Mouse (Mus musculus) Patski (cell line): Measurements from ENCODE around the gene Dusp3. TPM values are rescaled to one million over a fixed set of nuclear protein-coding genes. Genes with fewer than 3 reads are reported as not detected.

Experiments used
- ATAC-seq: fragments of 100-300 bp; one replicate; pipeline ENCODE4 v1.8.0; 2021
- CTCF ChIA-PET: fragments of 350-600 bp; sonication (Branson Sonifier 250); formaldehyde crosslinking; loops from one replicate; lab custom pipeline; 2022; ENCODE audit warnings: inconsistent platforms; lab: Charles Lee
- POLR2A ChIA-PET: fragments of 350-600 bp; sonication (Branson Sonifier 250); formaldehyde crosslinking; loops from one replicate; lab custom pipeline; 2022; ENCODE audit warnings: antibody characterized with exemption, inconsistent platforms; lab: Charles Lee
- DNase-seq: peaks from one replicate; pipeline ENCODE4 v3.0.0-alpha.2; 2011; ENCODE audit warnings: low read depth, low spot score
- H3K27me3 ChIP-seq: fragments of 371-371 bp; one replicate; pipeline ENCODE4 v1.5.1; 2021
- CTCF ChIP-seq: fragments of 100-300 bp; IDR thresholded peaks from one replicate; pipeline ENCODE4 v1.5.1; 2021
- in situ Hi-C: fragments of 300-500 bp; cut with MboI; formaldehyde crosslinking; loops from 3 replicates; pipeline ENCODE4 v1.11.1; 2018; ENCODE audit warnings: low pct_unique_long_range_greater_than_20kb, mixed read lengths
- polyA plus RNA-seq: library from polyadenylated mRNA; unstranded; gene quantifications from one replicate; pipeline ENCODE4 v1.2.3, GENCODE M21; 2021

The Dusp3 gene
- polyA plus RNA-seq, 1 experiment from 2014 or later: 95.7 TPM

GRCm38 (mm10) chr11:101980603-101981157 lies 6.1 kb downstream of the Dusp3 start:
- no peak for DNase-seq
- in situ Hi-C loops: no loop called here
- ATAC-seq: no peak
- no peak for TF ChIP-seq CTCF
- no peaks in the 10 kb centered on the region for H3K27me3 ChIP-seq
- ChIA-PET POLR2A (no interaction called here), CTCF (interaction anchor here (1.2 kb wide), 2 partner anchors 12 to 52 kb away, joined by 3 to 4 read pairs; no protein-coding TSS in a partner anchor)

GRCm38 (mm10) chr11:101979140-101979539 lies 7.7 kb downstream of the Dusp3 start:
- ATAC-seq (no peak), DNase-seq (no peak)
- CTCF ChIA-PET: interaction anchor here (1.0 kb wide), 1 partner anchor 10 kb away, joined by 4 read pairs; no protein-coding TSS in a partner anchor
- H3K27me3 ChIP-seq: no peaks in the 10 kb centered on the region
- TF ChIP-seq CTCF: no peak
- in situ Hi-C loops: no loop called here
- POLR2A ChIA-PET: interaction anchor here (1.1 kb wide), 1 partner anchor 12 kb away, joined by 3 read pairs; no protein-coding TSS in a partner anchor

DNA sequence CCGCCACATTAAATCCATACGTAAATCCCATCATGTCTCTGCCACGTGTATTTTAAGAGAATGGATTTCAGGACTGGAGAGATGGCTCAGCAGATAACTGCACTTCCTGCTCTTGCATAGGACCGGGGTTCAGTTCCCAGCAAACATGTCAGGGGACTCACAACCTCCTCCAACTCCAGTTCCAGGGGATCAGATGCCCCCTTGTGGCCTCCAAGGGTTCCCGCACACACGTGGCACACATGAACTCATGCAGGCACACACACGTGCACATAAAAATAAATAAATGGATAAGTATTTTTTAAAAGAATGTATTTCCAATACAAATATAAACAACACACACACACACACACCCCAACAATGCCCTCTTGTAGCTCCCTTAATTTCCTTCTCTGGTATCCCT lies 9.9 kb downstream of the Dusp3 start:
- no peaks in the 10 kb centered on the region for H3K27me3 ChIP-seq
- in situ Hi-C loops: no loop called here
- TF ChIP-seq CTCF: no peak
- CTCF ChIA-PET: interaction anchor here (0.8 to 1.4 kb wide), 2 partner anchors 13 to 67 kb away, joined by 3 read pairs; no protein-coding TSS in a partner anchor
- no peak for ATAC-seq
- DNase-seq: no peak
- POLR2A ChIA-PET: no interaction called here

GRCm38 (mm10) chr11:101974923-101975322 lies 11.9 kb downstream of the Dusp3 start:
- TF ChIP-seq CTCF: peak; percentile 73
- no peak for ATAC-seq
- no peaks in the 10 kb centered on the region for H3K27me3 ChIP-seq
- DNase-seq: no peak
- in situ Hi-C loops: no loop called here
- POLR2A ChIA-PET: no interaction called here
- CTCF ChIA-PET: interaction anchor here (1.2 to 1.6 kb wide), 2 partner anchors 65 to 162 kb away, joined by 4 to 5 read pairs; no protein-coding TSS in a partner anchor

DNA sequence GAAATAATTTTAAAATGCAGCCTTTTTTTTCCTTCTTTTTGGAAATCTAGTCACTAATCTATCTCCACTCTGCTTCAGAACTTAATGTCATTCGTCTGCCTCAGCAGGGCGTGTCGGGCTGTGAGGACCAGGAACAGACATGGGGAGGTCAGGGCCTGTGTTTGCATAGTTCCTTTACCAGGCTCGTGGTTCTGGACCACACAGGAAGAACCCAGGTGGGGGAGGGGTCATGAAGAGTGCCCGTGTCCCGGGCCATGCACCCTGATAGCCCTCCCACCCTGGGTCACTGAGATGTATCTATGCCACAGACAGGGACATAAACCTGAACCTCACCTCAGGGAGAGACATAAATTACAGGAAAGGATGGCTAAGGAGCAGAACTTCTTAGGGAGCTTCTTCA lies 12.6 kb downstream of the Dusp3 start:
- POLR2A ChIA-PET: no interaction called here
- in situ Hi-C loops: no loop called here

GRCm38 (mm10) chr11:101973496-101973895 lies 13.3 kb downstream of the Dusp3 start:
- in situ Hi-C loops: no loop called here
- no peak for TF ChIP-seq CTCF
- ATAC-seq (no peak), DNase-seq (no peak)
- no peaks in the 10 kb centered on the region for H3K27me3 ChIP-seq
- CTCF ChIA-PET: interaction anchor here (1.6 kb wide), 1 partner anchor 63 kb away, joined by 4 read pairs; no protein-coding TSS in a partner anchor
- POLR2A ChIA-PET: interaction anchor here (0.8 kb wide), 1 partner anchor 10 kb away, joined by 3 read pairs; the partner anchor contains the start of gene Cfap97d1

More for the DNA sequence above, 12.6 kb downstream of the Dusp3 start:
- DNase-seq (no peak), ATAC-seq (no peak)
- no peaks in the 10 kb centered on the region for H3K27me3 ChIP-seq
- CTCF ChIA-PET: interaction anchor here (1.6 kb wide), 1 partner anchor 64 kb away, joined by 4 read pairs; no protein-coding TSS in a partner anchor
- TF ChIP-seq CTCF: no peak

GRCm38 (mm10) chr11:101972651-101973050 lies 14.2 kb downstream of the Dusp3 start:
- no peak for ATAC-seq
- H3K27me3 ChIP-seq: no peaks in the 10 kb centered on the region
- CTCF ChIA-PET: no interaction called here
- in situ Hi-C loops: no loop called here
- POLR2A ChIA-PET: interaction anchor here (0.6 kb wide), 1 partner anchor 58 kb away, joined by 7 read pairs; no protein-coding TSS in a partner anchor
- no peak for DNase-seq
- TF ChIP-seq CTCF: no peak

- no peaks in the 10 kb centered on the region for H3K27me3 ChIP-seq
- POLR2A ChIA-PET: no interaction called here
- TF ChIP-seq CTCF: no peak
- in situ Hi-C loops: no loop called here
- ATAC-seq: no peak
- no peak for DNase-seq
- CTCF ChIA-PET: no interaction called here
Observed at GRCm38 (mm10) chr11:101972097-101972496, 14.7 kb downstream of the Dusp3 start.

DNA sequence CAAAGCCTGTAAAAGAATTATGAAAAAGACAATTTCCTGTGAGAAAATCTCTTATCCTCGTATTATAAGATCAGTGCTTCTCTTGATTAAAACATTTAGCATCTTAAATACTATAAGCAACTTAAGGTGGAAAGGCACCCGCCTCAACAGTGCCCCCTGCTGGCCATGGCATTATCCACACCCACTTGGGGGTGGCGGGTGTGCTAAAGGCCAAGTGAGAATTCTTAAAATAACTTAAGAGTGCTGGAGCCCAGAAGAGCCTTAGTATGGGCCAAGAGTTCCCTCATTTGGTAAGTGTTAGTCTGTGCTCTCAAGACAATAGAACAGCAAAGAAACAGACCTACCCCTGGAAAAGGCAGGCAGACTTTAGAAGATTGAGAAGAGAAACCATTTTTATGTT lies 15.4 kb downstream of the Dusp3 start:
- DNase-seq (no peak), ATAC-seq (no peak)
- ChIA-PET POLR2A (no interaction called here), CTCF (no interaction called here)
- H3K27me3 ChIP-seq: peaks cover under 1% of the 10 kb centered on the region
- in situ Hi-C loops: no loop called here
- peak; percentile 90 for TF ChIP-seq CTCF

GRCm38 (mm10) chr11:101969835-101970234 lies 17.0 kb downstream of the Dusp3 start:
- in situ Hi-C loops: loop anchor here (5.0 kb wide), 2 partner anchors 48 to 158 kb away; no protein-coding TSS in a partner anchor
- POLR2A ChIA-PET: interaction anchor here (0.6 to 1.7 kb wide), 2 partner anchors 51 to 156 kb away, joined by 3 to 9 read pairs; no protein-coding TSS in a partner anchor
- peaks cover 3% of the 10 kb centered on the region for H3K27me3 ChIP-seq
- no peak for TF ChIP-seq CTCF
- ATAC-seq (no peak), DNase-seq (no peak)
- CTCF ChIA-PET: interaction anchor here (1.0 to 4.9 kb wide), 9 partner anchors 9 to 199 kb away, joined by 3 to 61 read pairs (median 13); no protein-coding TSS in a partner anchor

DNA sequence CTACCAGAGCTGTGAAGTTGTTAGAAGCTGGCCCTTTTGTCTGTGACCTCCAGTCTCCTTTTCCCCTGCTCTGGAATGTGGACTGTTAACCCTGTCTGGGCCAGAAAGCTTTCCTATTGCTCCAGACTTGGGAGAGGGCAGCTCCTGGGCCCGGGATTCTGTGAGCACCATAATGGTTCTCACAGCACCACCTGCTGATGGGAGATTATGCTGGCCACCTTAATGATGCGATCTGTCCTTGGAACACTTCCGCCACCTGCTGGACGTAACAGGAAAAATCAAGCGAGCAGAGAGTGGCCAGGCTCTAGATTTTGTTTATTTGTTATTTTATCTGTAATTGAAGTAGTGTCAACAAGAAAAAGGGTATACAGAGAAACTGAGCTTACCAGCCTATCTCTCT lies 18.0 kb downstream of the Dusp3 start:
- DNase-seq: peak; percentile 33
- H3K27me3 ChIP-seq: peaks cover 11% of the 10 kb centered on the region
- POLR2A ChIA-PET: interaction anchor here (0.9 to 1.7 kb wide), 3 partner anchors 16 to 53 kb away, joined by 3 to 9 read pairs (median 4); no protein-coding TSS in a partner anchor
- peak; percentile 98 for TF ChIP-seq CTCF
- CTCF ChIA-PET: interaction anchor here (0.6 to 4.9 kb wide), 24 partner anchors 10 to 248 kb away, joined by 3 to 61 read pairs (median 4); partner anchors contain the start of gene Cfap97d1
- ATAC-seq: peak; percentile 33
- in situ Hi-C loops: loop anchor here (5.0 kb wide), 2 partner anchors 46 to 156 kb away; no protein-coding TSS in a partner anchor
